Mouse (Mus musculus): ENCODE results near the gene Treml1. TPM values are rescaled to one million over a fixed set of nuclear protein-coding genes. Genes with fewer than 3 reads are reported as not detected.

Treml1 gene
- polyA plus RNA-seq, 1 experiment from 2014 or later, result 0.59 TPM

DNA sequence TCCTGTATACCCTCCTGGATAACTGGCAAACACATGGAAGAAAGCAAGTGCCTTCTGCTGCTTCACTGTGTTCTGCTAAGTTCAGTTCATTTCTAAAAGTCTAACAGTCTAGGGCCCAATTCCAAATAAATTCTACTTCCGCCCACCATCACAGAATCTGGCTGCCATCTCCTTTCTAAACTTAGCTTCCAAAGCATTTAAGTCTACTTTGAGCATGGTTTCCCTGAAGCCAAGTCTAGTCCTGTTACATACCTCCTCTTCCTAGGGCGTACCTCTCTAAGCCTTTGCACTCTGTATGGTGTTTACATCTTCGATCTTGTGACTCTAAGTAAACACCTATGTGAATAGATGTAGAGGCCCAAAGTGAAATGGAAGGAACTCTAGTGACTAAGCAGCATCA is 32.9 kb downstream of the Treml1 start:
- no peaks in the 10 kb centered on the region for H3K4me1 ChIP-seq (replicated peaks)
- no peak overlapping the region for H3K9ac ChIP-seq (replicated peaks)
- H3K36me3 ChIP-seq, result peaks cover 89% of the 10 kb centered on the region
- H3K9me3 ChIP-seq, result no peaks in the 10 kb centered on the region
- no peak for ATAC-seq
- no peak overlapping the region for H3K4me3 ChIP-seq (replicated peaks)
- no peak overlapping the region for H3K27ac ChIP-seq
- H3K27me3 ChIP-seq, result no peaks in the 10 kb centered on the region
- H3K4me2 ChIP-seq (replicated peaks), result no peak overlapping the region
- WGBS, result 96% methylated on average over 3 of the region's 3 CpGs

DNA sequence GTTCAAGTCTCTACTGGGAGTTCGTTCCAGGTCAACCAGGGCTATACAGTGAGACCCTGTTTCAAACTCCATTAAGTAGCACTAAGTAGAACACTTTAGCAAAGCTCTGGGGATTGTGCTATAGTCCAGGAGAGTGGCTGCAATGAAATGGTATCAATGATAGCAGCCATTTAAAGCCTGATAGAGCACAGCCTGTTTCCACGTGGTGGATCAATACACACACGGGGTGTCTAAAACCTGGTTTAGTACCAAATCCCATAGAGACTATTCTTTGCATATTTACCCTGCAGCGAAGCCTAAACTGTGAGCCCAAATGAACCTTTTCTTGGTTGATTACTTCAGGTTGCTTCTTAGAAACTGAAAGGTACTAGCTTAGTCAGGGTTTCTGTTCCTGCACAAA is 42.0 kb downstream of the Treml1 start:
- Histone ChIP-seq H3K4me3 (replicated peaks) (no peak overlapping the region), H3K4me1 (replicated peaks) (no peaks in the 10 kb centered on the region), H3K9ac (replicated peaks) (no peak overlapping the region), H3K27ac (no peak overlapping the region), H3K27me3 (no peaks in the 10 kb centered on the region), H3K9me3 (no peaks in the 10 kb centered on the region), H3K4me2 (replicated peaks) (no peak overlapping the region), H3K36me3 (peaks cover 26% of the 10 kb centered on the region)
- WGBS, result 81% methylated on average over 4 of the region's 4 CpGs
- ATAC-seq, result no peak

- no peaks in the 10 kb centered on the region for H3K9me3 ChIP-seq
- 94% methylated on average over 3 of the region's 3 CpGs for WGBS
- ATAC-seq, result no peak
Observed at GRCm38 (mm10) chr17:48402751-48403150, 43.0 kb downstream of the Treml1 start.

DNA sequence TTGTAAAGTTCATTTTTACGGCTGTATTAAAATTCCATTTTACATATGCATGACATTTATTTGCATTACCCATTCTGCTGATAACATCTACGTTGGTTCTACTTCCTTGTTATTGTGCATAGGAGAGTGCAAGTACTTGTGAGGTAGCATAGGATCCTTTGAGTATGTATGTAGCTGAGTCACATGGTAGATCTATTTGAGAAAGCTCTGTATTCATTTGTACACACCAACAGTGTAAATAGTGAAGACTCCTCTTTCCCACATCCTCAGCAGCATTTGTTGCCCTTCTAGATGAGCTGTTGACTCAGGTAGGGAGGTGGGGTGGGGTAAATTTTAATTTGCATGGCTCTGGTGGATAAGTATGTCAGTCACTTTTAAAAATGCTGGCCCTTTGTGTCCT is 44.1 kb downstream of the Treml1 start:
- Histone ChIP-seq H3K4me3 (replicated peaks) (no peak overlapping the region), H3K27me3 (no peaks in the 10 kb centered on the region), H3K4me2 (replicated peaks) (no peak overlapping the region), H3K9me3 (no peaks in the 10 kb centered on the region), H3K27ac (no peak overlapping the region), H3K36me3 (peaks cover 15% of the 10 kb centered on the region), H3K9ac (replicated peaks) (no peak overlapping the region), H3K4me1 (replicated peaks) (peaks cover 15% of the 10 kb centered on the region)
- 94% methylated on average over 2 of the region's 2 CpGs for WGBS
- ATAC-seq, result no peak

More at GRCm38 (mm10) chr17:48402751-48403150, 43.0 kb downstream of the Treml1 start:
- Histone ChIP-seq H3K4me1 (replicated peaks) (peaks cover 8% of the 10 kb centered on the region), H3K36me3 (peaks cover 25% of the 10 kb centered on the region), H3K4me2 (replicated peaks) (no peak overlapping the region), H3K9ac (replicated peaks) (no peak overlapping the region), H3K4me3 (replicated peaks) (no peak overlapping the region), H3K27ac (no peak overlapping the region), H3K27me3 (no peaks in the 10 kb centered on the region)

DNA sequence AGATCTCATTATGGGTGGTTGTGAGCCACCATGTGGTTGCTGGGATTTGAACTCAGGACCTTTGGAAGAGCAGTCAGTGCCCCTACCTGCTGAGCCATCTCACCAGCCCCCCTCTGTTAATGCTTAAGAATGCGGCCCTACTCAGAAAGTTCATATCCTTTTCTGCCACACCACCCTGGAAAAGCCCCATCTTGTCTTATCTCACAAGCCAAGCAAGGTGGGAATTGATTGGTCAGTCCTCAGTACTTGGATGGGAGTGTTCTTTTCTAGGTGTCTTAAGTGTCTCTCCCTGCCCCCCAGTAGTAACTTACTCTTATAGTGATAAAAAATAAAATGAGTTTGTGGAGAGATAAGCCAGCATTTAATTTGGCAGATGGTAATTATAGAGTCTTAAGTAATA is 45.0 kb downstream of the Treml1 start:
- Histone ChIP-seq H3K36me3 (peaks cover 7% of the 10 kb centered on the region), H3K4me2 (replicated peaks) (no peak overlapping the region), H3K4me1 (replicated peaks) (peaks cover 15% of the 10 kb centered on the region), H3K27ac (no peak overlapping the region), H3K27me3 (no peaks in the 10 kb centered on the region), H3K9ac (replicated peaks) (no peak overlapping the region), H3K4me3 (replicated peaks) (no peak overlapping the region), H3K9me3 (no peaks in the 10 kb centered on the region)
- 79% methylated on average over 1 of the region's 1 CpGs for WGBS
- ATAC-seq, result no peak

- Histone ChIP-seq H3K9ac (replicated peaks) (0 out of 2 replicates have a peak overlapping the region, but pooled peaks have one; percentile 99), H3K4me1 (replicated peaks) (peaks cover 30% of the 10 kb centered on the region), H3K4me3 (replicated peaks) (no peak overlapping the region), H3K4me2 (replicated peaks) (peak overlapping the region; percentile 73), H3K36me3 (no peaks in the 10 kb centered on the region), H3K9me3 (no peaks in the 10 kb centered on the region), H3K27me3 (no peaks in the 10 kb centered on the region), H3K27ac (no peak overlapping the region)
- WGBS, result 93% methylated on average over 4 of the region's 4 CpGs
- no peak for ATAC-seq
Observed at GRCm38 (mm10) chr17:48407154-48407553, 47.4 kb downstream of the Treml1 start.

DNA sequence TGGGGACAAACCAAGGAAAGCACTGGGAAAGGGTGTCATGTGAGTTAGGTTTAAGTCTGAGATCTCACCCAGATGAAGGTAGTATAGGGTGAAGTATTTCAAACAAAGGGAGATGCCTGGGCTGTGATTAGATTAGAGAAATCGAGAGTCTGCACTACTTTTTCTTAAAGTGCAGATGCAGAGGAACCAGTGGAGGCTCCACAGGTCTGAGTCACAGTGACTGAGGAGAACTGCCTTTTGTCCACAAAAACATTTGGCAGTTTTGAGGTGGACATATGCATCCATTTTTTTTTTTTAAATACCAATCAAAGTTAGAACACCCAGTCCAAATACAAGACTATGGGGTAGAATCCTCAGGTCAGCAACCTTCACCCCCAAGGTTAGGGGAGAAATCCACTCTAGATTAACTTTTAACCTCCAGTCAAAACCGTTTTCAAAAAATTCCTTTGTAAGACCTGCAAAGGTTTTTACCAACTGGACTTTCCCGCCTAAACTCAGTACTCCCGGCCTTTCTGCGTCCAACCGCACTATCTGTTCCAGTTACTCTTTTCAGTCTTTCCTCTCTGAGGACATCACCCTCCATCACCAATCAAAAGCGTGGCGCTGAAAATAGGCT is 48.3 kb downstream of the Treml1 start:
- ATAC-seq, result no peak
- 11% methylated on average over 8 of the region's 8 CpGs for WGBS
- Histone ChIP-seq H3K27ac (peak overlapping the region; percentile 100), H3K9me3 (no peaks in the 10 kb centered on the region), H3K9ac (replicated peaks) (peak overlapping the region; percentile 99), H3K27me3 (no peaks in the 10 kb centered on the region), H3K4me2 (replicated peaks) (peak overlapping the region; percentile 73), H3K36me3 (peaks cover 5% of the 10 kb centered on the region; the same call in 1 of the 2 replicates), H3K4me1 (replicated peaks) (peaks cover 31% of the 10 kb centered on the region), H3K4me3 (replicated peaks) (peak overlapping the region; percentile 88)

- H3K4me3 ChIP-seq (replicated peaks), result peak overlapping the region; percentile 88
- H3K36me3 ChIP-seq, result peaks cover 7% of the 10 kb centered on the region; the same call in 1 of the 2 replicates
- H3K4me2 ChIP-seq (replicated peaks), result peak overlapping the region; percentile 73
- H3K9me3 ChIP-seq, result no peaks in the 10 kb centered on the region
- no peaks in the 10 kb centered on the region for H3K27me3 ChIP-seq
- WGBS, result under 1% methylated on average over 47 of the region's 47 CpGs
- peaks cover 31% of the 10 kb centered on the region for H3K4me1 ChIP-seq (replicated peaks)
- H3K9ac ChIP-seq (replicated peaks), result peak overlapping the region; percentile 99
- ATAC-seq, result peak; percentile 53
- peak overlapping the region; percentile 100 for H3K27ac ChIP-seq
Observed at GRCm38 (mm10) chr17:48408526-48409291, 49.0 kb downstream of the Treml1 start.

DNA sequence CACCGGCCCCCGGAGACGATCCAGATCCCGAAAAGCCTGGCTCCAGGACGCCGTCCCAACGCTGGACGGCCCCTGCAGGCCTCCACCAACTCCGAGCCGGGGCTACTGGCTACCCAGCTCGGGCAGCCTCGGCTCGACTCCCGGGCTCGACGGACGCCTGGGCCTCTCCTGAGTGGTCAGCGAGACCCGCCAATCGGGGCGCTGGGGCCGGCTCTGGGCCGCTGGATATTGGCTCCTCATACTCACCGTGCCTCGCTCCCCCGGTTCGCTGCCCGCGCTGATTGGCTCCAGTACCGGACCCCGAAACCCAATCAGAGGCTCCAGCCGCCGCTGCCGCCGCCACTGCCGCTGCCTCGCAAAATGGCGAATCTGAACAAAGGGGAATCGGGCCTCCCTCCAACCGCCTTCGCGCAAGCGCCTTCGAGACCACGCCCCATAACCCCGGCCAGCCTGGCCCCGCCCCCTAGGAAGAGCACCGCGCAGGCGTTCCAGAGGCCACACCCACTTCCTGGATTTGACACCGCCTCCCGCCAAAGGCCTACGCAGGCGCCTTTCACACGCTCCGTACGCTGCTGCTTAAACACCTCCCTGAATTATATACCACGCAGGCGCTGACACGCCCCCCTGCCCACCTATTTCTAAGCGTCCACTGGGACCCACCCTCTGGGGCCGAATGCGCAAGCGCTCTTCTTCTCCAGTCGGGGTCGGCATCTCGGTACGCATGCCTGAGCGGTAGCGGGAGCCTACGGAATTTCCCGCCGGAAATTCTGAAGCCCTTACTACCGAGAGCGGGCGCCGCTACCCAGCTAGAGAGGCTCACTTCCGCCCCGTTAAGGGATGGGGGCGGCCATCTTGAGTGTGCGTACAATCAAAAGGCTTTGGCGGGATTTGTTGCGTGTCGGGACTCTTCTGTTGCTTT is 49.9 kb downstream of the Treml1 start, which contains the start of the genes Nfya and Oard1:
Gene Nfya (minus strand): TSS at position 527 of the 919 bp plus-strand sequence.
Gene Oard1 (plus strand): TSS at position 635 of the 919 bp plus-strand sequence.
- Histone ChIP-seq H3K27ac (peak within 1 kb of the TSS; percentile 100), H3K9ac (replicated peaks) (peak within 1 kb of the TSS; percentile 99), H3K4me3 (replicated peaks) (peak within 1 kb of the TSS; percentile 88), H3K4me1 (replicated peaks) (peaks cover 31% of the 10 kb centered on the region), H3K27me3 (no peaks in the 10 kb centered on the region), H3K36me3 (peaks cover 12% of the 10 kb centered on the region), H3K4me2 (replicated peaks) (peak within 1 kb of the TSS; percentile 81), H3K9me3 (no peaks in the 10 kb centered on the region)
- ATAC-seq, result peak; percentile 97
- WGBS, result under 1% methylated on average over 84 of the region's 84 CpGs

GRCm38 (mm10) chr17:48410299-48410785 is 50.6 kb downstream of the Treml1 start:
- Histone ChIP-seq H3K9me3 (no peaks in the 10 kb centered on the region), H3K4me2 (replicated peaks) (peak overlapping the region; percentile 81), H3K27ac (peak overlapping the region; percentile 100), H3K4me1 (replicated peaks) (peaks cover 31% of the 10 kb centered on the region), H3K36me3 (peaks cover 19% of the 10 kb centered on the region), H3K9ac (replicated peaks) (peak overlapping the region; percentile 83), H3K27me3 (no peaks in the 10 kb centered on the region), H3K4me3 (replicated peaks) (peak overlapping the region; percentile 88)
- ATAC-seq, result peak; percentile 35
- WGBS, result under 1% methylated on average over 13 of the region's 13 CpGs

DNA sequence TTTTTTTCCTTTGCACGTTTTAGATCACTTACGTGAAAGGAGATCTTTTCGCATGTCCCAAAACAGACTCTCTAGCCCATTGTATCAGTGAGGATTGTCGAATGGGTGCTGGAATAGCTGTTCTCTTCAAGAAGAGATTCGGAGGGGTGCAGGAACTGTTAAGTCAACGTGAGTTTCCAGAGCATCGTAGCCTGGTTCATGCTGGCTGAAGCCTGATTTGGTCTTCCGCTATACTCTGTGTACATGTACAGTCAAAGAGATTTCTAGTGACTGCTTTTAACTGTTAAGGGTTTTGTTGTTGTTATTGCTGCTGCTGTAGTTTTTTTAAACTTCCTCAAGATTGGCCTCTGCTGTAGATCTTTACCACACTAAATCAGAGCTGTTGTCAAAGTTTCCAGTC is 51.5 kb downstream of the Treml1 start:
- Histone ChIP-seq H3K4me2 (replicated peaks) (peak overlapping the region; percentile 81), H3K4me3 (replicated peaks) (peak overlapping the region; percentile 88), H3K27me3 (no peaks in the 10 kb centered on the region), H3K36me3 (peaks cover 22% of the 10 kb centered on the region), H3K4me1 (replicated peaks) (peaks cover 31% of the 10 kb centered on the region), H3K9ac (replicated peaks) (peak overlapping the region; percentile 83), H3K9me3 (no peaks in the 10 kb centered on the region), H3K27ac (no peak overlapping the region; the same call in 1 of the 2 replicates)
- ATAC-seq, result no peak
- WGBS, result 59% methylated on average over 8 of the region's 8 CpGs
